Mouse (Mus musculus) lung, postnatal 36 days (tissue): ENCODE data around the gene Lrg1.

Source experiments
- DNase-seq: peaks from one replicate; pipeline ENCODE4 v3.0.0; 2022; ENCODE audit warnings: mixed read lengths

Gene Lrg1

GRCm38 (mm10) chr17:56134463-56134971, 12.7 kb upstream of the Lrg1 start:
- DNase-seq = peak; percentile 78

GRCm38 (mm10) chr17:56133457-56134363, 11.9 kb upstream of the Lrg1 start:
- DNase-seq = peak; percentile 85

GRCm38 (mm10) chr17:56132661-56133060, 10.9 kb upstream of the Lrg1 start:
- peak; percentile 81 for DNase-seq

GRCm38 (mm10) chr17:56131814-56132213, 10.0 kb upstream of the Lrg1 start:
- DNase-seq = peak; percentile 85

- DNase-seq = no peak
Observed at GRCm38 (mm10) chr17:56131136-56131535, 9.3 kb upstream of the Lrg1 start.

GRCm38 (mm10) chr17:56128246-56128645, 6.4 kb upstream of the Lrg1 start:
- no peak for DNase-seq

GRCm38 (mm10) chr17:56126175-56126574, 4.4 kb upstream of the Lrg1 start:
- no peak for DNase-seq

GRCm38 (mm10) chr17:56125276-56125630, 3.5 kb upstream of the Lrg1 start:
- DNase-seq = no peak

- peak; percentile 62 for DNase-seq
Observed at GRCm38 (mm10) chr17:56124377-56125275, 2.8 kb upstream of the Lrg1 start.

GRCm38 (mm10) chr17:56123681-56124340, 2.0 kb upstream of the Lrg1 start:
- no peak for DNase-seq

- DNase-seq = no peak
Observed at GRCm38 (mm10) chr17:56123161-56123560, 1.4 kb upstream of the Lrg1 start.

- peak; percentile 57 for DNase-seq
Observed at GRCm38 (mm10) chr17:56119981-56120880, 1.6 kb downstream of the Lrg1 start.

- no peak for DNase-seq
Observed at GRCm38 (mm10) chr17:56119431-56119830, 2.4 kb downstream of the Lrg1 start.

- peak; percentile 68 for DNase-seq
Observed at GRCm38 (mm10) chr17:56117251-56117710, 4.5 kb downstream of the Lrg1 start, which contains the start of gene Plin5. Gene Plin5 (minus strand): TSS chr17:56117596.

GRCm38 (mm10) chr17:56116193-56116592, 5.6 kb downstream of the Lrg1 start:
- DNase-seq = no peak

- no peak for DNase-seq
Observed at GRCm38 (mm10) chr17:56112743-56113142, 9.1 kb downstream of the Lrg1 start.

GRCm38 (mm10) chr17:56111864-56112263, 9.9 kb downstream of the Lrg1 start:
- peak; percentile 81 for DNase-seq

GRCm38 (mm10) chr17:56111021-56111420, 10.8 kb downstream of the Lrg1 start:
- DNase-seq = no peak

- no peak for DNase-seq
Observed at GRCm38 (mm10) chr17:56110571-56110970, 11.2 kb downstream of the Lrg1 start.

- DNase-seq = no peak
Observed at GRCm38 (mm10) chr17:56109219-56110051, 12.4 kb downstream of the Lrg1 start, which contains the start of gene Plin4. Gene Plin4 (minus strand): TSS chr17:56109803.
